Mouse (Mus musculus): ENCODE results near the gene Crtap.
"Not testable (repeated sequence)": the region's sequence is repeated elsewhere in the genome, so short reads cannot be mapped to it uniquely, and the experiment has no call there.

Gene Crtap

DNA sequence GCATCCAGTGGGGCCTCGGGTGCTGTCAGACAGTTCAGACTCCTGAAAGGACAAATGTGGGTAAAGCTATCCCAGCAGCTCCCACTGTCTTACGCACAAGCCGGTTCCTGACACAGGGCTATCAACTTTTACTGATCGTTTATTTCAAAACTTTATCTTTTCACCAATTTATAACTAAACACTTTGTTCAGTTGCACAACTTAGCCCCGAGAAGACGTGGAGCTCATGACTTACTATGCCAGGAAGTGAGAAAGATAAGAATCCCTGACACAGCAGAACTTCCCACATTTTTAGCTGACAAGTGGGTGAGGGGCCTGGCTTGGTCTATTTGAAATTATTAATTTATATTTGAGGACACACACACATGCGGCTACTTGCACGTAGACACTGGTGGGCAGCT lies 4.2 kb upstream of the Crtap start:
- DNase-seq, result no peak

DNA sequence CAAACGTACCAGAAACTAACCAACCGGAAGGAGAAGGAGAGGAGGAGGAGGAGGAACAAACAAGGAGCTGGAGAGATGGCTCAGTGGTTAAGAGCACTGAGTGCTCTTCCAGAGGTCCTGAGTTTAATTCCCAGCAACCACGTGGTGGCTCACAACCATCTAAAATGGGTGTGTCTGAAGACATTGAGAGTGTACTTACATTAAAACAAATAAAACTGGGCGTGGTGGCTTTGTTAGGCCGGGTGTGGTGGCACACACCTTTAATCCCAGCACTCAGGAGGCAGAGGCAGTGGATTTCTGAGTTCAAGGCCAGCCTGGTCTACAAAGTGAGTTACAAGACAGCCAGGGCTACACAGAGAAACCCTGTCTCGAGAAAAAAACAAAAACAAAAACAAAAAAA lies 3.7 kb upstream of the Crtap start:
- not testable (repeated sequence) for DNase-seq

DNA sequence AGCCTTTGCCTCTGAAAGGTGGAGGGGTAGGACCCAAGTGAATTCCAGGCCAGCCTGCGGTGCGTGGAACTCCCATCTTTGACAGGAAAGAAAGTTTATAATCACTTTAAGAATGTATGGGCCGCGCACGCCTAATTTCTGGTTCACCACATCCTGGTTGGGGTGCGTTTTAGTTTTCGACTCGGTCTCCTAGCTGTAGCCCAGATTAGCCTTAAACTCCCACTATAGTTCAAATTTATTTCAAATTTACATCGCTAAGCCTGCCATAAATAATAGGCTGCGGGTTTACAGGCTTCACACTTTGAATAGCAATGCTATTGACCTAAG lies 237 bp upstream of the Crtap start:
- DNase-seq, result no peak

DNA sequence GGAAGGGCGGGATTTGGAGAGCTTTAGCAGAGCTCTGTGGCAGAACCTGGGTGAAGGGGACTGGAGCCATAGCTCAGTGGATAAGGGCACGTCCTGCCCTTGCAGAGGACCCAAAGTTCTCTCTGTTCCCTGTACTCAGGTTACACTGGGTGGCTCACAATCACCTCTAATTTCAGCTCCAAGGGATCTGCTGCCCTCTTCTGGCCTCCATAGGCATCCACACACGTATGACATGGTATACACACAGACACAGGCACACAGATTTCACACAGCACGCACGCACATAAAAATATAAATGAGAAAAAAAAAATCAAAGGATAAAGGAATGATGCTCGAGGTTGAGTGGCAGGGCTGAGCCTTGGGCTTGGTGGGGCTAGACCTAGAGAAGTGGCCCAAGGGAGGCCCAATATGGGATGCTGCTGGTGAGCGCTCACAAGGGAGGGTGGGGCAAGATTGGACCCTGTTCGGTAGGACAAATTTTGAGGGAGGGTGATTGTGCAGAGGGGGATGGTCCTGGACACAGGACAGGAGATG lies 1.0 kb downstream of the Crtap start:
- DNase-seq, result no peak

DNA sequence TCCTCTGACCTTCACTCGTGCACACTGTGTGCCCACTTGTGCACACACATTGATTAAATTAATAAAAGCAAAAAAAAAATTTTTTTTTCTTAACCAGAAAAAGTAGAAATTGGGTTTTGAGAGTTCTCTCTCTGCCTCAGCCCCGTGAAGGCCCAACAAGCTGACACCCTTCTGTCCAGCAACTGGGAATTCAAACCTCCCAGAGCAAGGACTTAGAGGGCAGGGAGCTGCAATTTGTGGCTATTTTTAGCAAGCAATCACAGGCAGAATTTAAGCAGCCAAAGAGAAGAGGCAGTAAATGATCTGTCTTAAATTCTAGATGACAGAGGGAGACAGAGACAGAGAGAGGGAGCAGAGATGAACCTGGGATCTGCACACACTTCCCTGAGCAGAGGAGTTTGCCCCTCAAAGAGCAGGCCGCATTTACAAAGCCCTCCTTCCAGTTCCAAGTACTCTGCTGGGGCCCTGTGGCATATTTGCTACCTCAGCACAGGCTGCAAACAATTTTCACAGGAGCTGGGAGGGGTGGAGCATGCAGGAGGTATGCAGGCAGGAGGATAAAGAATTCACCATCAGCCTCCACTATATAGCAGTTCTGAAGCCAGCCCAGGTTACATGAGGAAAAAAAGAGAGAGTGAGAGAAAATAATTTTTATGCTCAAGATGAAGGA lies 1.6 kb downstream of the Crtap start:
- DNase-seq, result no peak

DNA sequence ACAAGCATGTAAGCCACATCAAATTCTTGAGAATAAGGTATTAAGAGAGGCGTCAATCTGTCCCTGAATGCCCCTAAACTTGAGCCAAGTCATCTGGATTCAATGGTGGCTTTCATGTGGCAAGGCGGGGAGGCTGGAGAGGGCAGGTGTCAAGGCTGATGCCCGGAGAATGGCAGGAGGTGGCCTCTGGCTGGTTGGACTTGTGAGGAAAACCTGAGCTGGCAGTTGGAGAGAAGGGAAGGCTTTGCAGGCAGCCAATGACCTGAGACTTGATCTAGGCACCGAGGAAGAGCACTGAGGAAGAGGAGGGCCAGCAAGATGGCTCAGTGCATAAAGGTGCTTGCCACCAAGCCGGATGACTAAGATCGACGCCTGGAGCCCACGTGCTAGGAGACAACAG lies 2.2 kb downstream of the Crtap start:
- DNase-seq, result no peak

DNA sequence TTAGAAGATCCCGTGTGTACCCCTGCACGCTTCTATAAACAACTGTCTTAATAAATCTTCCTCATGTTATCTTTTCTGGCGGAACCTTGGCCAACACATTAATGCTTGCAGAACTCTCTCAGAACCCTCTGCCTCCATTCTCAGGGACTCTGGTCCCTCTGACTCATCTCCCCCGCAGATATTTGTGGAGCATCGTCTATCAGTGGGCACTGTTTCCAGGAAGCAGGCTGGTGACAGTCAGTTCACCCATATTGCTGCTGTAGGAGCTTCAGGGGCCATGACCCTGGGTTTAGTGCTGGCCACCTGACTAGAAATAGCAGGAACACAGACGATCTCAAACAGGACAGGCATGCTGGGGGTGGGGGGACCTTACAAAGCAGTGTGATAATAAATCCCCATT lies 3.4 kb downstream of the Crtap start:
- DNase-seq, result no peak

DNA sequence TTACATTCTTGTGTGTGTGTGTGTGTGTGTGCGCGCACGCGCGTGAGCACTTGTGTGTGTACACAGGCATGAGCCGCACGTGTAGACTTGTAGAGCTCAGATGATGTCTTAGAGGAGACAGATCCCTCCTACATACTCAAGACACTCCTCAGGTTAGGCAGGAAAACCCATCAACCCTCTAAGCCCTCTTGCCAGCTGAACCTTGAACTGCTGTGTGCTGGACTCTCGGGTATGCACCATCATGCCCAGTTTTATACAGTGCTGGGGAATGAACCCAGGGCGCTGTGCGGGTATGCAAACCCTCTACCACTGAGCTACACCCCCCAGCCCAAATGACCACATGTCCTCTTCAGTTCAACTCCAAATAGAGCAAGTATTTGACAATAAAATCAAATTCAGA lies 5.3 kb downstream of the Crtap start:
- DNase-seq, result no peak

DNA sequence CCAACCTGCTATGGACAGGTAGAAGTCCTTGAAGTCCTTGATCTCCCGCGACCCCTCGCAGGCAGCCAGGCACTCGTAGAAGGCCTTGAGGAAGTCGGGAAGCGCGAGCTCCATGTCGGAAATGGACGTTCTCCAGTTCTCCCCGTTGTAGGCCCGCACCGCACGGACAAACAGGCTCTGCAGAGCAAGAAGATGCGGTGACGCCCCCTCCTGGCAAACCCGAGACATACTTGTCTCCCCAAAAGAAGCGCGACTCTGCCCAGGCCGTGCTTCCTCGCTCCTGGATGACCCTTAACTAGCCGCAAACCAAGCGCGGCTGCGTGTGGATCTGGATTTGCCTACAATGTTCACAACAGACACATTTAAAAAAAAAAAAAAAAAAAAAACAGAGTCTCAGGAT lies 5.8 kb downstream of the Crtap start:
- no peak for DNase-seq

DNA sequence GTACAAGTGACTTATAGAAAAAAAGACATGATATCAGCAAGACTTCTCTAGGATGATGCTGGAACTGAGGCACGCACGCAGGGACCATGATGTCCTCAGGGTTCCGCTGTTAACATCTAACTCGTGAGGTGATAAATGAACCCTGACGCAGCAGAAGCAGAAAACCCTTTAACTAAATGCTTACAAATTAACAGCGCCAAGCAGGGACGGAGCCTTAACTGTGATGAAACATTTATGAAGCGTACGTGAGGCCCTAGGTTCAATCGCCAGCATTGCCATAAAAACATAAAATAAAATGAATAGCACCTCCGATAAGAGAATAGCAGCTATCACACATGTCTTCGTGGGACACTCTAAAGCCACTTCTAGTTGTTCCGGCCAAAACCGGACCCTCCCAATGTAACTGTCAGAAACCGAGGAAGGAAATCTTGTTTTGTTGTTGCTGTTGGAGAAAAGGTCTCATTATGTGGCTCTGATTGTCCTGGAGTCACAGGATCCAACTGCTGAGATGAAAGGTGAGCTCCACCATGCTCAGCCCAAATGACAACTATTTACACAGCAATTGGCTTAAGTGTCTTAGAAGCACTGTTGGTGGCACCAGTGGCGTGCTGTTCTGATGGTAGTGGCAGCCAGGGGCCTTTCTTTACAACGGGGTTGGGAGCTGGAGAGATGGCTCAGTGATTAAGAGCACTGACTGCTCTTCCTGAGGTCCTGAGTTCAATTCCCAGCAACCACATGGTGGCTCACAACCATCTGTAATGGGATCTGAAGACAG lies 7.4 kb downstream of the Crtap start:
- DNase-seq, result no peak

DNA sequence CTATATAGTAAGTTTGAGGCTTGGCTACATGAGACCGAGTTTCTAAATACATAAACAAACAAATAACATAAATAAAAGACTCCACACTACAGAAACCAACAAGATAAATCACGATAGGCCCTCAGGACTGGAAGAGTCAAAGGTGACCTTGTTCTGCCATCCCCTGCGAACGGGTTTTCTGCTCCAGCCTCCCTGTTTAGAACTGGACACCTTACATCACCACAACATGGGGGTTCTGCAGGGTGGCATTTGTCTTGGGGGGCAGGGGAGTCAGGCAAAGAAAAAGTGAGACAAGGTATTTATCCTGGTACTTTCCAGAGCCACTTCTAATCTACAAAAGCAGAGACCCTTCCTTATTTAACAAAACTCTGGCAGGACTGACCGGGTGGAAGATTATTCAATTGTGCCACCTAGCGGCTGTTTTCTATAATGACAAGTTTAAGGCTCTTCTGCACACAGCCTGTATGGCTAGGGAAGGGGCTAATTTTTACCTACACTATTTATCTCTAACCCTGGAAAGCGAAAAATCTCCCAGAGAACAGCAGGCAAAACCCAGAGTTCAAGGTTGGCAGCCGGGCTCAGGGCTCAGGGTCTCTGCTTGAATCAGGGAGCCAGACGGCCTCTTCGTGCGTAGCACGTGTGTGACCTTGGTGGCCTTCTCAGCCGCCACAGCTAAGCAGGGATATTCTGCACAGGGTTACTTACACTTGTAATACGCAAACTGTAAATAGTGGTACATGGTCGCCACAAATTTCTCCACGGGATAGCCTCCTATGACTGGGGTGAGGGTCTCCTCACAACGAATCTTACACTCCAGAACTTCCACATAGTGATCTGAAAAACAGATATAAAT lies 9.4 kb downstream of the Crtap start:
- DNase-seq, result no peak

DNA sequence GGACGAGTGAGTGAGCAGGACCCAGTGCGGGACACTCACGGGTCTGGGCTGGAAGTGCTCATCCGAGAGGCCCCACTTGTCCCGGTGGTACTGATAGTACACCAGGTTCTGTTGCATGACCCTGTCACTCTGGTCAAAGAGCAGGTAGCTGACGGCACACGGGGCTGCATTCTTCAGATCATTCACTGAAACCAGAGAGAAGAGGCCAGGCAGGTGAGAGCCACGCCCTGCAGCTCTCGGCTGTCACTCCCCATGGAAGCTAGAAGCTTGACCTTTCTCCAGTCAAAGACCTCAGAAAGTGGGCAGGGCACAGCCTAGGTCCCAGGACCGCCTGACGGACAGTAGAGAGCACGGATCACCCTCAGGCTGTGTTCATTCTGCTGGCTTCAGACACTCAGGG lies 10.6 kb downstream of the Crtap start:
- no peak for DNase-seq

DNA sequence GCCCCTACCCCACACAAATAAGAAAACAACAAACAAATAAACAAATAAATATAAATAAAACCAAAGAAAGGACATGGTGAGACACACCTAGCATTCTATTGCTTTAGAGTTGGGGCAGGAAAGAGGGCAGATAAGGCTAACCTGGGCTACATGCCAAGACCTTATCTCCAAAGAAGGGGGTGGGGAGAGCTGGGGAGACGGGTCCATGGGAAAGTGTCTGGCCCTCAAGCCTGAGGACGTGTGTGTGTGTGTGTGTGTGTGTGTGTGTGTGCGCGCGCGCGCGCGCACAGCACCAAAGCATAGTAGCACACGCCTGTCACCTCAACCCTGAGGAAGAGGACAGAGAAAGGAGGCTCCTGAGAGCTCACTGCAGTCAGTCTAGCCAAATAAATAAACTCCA lies 13.3 kb downstream of the Crtap start:
- DNase-seq, result no peak

DNA sequence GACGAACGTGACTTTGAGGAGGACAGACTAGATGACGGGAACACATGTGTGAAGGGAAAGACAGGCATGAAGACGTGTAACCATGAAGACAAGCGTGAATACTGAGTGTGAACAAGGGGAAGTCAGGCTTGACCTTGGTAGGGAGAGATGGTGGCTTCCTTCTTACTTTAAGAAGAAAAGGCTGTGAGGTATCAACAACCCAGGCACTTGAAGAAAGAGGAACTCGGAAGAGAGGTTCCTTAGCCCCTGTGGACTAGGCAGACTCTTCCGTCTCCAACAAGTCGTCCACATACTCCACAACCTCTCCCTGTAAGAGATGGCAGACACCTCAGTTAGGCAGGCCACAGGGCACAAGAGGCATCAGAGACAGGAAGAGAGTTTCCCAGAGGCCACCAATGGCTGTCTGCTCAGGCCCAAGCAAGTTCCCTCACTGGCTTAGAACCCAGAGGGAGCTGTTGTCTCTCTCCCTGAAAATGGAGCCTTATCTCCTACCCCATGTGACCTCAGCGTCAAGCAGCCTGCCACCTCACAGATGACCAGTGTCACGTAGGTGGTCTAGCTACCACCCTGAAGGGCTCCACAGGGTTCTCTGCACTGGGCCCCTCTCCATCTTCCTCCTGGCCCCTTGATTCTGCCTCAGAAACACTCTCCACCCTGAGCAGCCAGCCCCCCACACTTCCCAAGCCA lies 15.1 kb downstream of the Crtap start:
- no peak for DNase-seq

DNA sequence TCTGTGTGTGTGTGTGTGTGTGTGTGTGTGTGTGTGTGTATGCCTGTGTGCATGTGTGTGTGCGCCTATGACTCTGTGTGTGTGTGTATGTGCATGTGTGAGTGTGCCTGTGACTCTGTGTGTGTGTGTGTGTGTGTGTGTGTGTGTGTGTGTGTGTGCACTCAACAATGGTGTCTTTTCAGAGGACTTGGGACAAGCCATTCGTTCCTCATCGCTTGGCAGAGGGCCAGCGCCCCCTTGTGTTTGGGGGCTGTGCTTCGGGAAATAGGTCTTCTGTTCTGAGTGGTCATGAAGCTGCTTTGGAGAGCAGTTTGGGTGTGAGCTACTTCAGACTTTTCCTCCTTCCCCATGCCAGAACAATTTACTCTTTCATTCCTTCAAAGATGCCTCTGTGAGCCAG lies 18.8 kb downstream of the Crtap start:
- peak; percentile 46 to 56 for DNase-seq

DNA sequence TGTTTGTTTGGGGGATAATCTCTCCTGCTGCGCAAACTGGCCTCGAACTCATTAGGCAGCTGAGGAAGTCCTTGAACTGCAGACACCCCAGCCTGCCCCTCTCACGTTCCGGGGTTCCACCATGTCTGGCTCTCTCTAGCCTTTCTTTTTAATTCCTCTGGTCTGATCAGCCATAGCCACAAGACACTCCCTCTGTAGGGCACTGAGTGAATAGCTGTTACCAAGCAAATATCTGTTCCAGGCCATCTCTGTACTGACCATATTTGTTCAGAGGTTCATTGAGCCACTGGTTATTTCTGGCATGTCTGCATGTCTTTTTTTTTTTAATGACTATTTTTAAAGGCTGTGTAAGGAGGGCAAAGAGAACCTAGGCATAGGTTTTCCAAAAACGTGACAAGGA lies 21.1 kb downstream of the Crtap start:
- not testable (repeated sequence) for DNase-seq

DNA sequence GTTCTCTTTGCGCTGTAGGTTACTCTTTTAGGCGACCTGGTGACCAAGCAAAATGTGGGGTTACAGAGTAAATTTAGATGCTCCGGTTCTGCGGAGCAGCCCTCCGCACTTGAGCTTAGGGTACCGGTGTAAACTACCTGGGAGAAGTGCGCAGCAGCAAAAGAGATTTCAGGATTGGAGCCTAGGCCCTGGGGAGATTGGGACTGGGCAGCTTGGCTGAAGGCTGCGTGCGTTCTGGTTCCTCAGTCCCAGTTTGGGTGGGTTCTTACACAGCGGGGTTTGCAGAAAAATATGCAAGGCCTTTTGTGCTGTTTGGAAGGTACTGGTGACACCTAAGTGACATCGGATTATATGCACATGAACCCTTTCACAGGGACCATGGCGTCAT lies 22.0 kb downstream of the Crtap start:
- no peak for DNase-seq

DNA sequence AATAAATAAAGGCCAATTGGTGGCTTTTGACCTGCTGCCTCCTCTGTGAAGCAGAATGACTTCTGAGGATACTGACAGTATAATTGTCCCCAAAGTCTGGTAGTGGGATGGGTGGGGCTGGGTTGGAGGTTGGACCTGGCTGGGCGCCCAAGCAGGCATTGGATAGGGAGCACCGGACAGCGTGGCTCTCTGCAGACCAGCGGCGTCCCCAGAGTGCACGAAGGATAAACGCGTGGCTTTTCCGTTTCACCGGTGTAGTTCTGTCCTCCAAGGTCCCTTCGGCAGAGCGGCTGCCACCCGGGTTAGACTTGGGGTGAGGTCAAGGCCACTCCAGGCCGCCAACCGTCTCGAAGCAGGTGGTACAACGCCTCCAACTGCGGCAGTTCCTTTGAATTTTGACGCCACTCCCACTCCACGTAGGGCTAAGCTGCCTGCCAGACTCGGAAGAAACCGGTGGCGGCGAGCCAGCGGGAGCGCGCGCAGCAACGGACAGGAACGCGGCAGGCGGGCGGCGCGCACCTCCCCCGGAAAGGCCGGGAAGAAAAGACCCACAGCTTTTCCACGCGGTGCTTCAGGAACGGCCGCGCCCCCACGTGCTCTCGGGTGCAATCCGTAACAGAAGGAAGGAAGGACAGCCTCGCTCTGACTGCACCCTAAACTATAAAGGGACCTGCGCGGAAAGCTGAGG lies 22.5 kb downstream of the Crtap start:
- DNase-seq, result peak; percentile 68 to 75

DNA sequence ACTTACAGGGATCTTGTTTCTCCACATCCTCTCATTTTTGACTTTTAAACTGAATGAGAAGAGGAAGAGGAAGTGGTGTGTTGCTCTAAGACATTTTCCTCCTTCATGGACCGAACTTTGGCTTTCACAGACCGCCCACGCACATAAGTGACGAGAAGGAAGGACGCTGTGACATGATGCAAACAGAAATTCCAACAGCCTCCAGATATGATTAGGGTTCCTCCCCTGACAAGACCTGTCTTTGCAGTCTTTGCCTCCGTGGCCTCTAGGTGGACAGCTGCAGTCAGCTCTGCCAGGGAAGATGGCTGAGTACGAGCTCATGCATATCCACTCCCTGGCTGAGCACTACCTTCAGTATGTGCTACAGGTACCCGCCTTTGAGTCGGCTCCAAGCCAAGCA lies 60.6 kb downstream of the Crtap start, which contains the start of gene Bcl2a1c:
Gene Bcl2a1c, plus strand, starts transcription at position 281 of the 400 bp plus-strand sequence.
- DNase-seq, result peak in 1 of 2 experiments; percentile 3

DNA sequence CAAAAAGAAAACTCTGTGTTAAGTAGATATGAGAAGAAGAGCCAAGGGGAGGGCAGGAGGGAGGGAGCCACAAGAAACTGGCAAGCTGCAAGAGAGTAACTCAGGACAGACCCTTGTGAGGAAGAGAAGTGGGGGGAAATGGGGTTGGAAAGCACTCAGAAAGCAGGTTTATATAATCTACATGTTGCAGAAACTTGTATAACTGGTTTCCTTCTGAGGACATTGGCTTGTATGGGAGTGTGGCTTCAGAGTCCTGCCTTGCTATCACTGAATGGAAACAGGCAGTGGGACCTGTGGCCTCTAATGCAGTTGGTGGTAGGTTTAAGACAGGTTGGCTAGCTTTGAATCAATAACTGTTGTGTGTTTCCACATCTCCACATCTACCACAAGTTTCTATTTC lies 62.1 kb downstream of the Crtap start:
- not testable (repeated sequence) for DNase-seq

DNA sequence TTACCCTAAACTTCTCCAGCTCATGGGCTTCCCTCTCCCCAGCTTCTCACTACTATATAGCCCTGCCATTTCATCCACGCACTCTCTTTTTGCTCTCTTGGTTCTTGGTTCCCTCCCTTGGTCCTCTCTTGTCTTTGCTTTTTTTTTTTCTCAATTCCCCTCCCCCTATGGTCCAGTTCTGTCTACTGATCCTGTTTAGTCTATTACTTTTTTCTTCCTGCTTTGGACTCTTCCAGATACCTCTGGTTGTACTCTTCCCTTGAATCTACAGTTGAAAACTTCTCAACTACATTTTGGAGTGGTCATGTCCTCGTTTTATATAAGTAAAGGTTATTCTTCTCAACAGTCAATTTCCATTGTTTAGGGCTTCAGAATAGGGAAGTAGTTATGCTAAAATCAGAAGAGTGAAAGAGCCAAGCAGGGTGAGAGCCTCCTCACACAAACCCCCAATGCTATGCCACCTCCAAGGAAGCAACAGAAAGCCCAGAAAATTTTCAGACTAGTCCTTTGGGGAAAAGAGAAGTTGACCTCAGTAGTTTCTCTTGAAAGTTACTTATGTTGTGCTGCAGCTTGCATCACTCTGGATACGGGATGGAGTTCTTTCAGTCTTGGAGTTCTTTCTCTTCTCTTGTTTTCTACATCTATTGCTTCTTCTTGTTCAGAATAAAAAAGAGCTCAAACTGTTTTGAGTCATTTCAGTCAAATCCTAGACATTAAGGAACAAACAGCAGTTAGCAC lies 64.3 kb downstream of the Crtap start:
- no peak for DNase-seq
